Mouse (Mus musculus) forebrain, postnatal 0 days (tissue): Measurements from ENCODE around the gene Tspan15. TPM values are rescaled to one million over a fixed set of nuclear protein-coding genes. Genes with fewer than 3 reads are reported as not detected.

Experiments
- ATAC-seq: fragments of 200-750 bp; cut with Nextera tagmentation; 2 replicates; pipeline ENCODE4 v1.8.0; 2017; ENCODE audit warnings: mild to moderate bottlenecking, moderate library complexity
- DNase-seq: peaks from one replicate; pipeline ENCODE4 v3.0.0-alpha.2; 2015
- H3K27ac ChIP-seq: fragments of 300-500 bp; sonication (generic); 2 replicates; pipeline ENCODE4 v1.5.1; 2014; ENCODE audit warnings: low read depth, mild to moderate bottlenecking, antibody characterized with exemption, low read length, moderate library complexity, mixed read lengths
- H3K27me3 ChIP-seq: fragments of 300-500 bp; sonication (generic); 2 replicates; pipeline ENCODE4 v1.6.1; 2014; ENCODE audit warnings: mild to moderate bottlenecking, low read length, mixed read lengths; ENCODE audit not compliant: insufficient read depth
- H3K36me3 ChIP-seq: fragments of 300-500 bp; sonication (generic); 2 replicates; pipeline ENCODE4 v1.6.1; 2014; ENCODE audit warnings: mild to moderate bottlenecking, moderate library complexity; ENCODE audit not compliant: insufficient read depth
- H3K4me1 ChIP-seq: fragments of 300-500 bp; sonication (generic); 2 replicates; pipeline ENCODE4 v1.6.1; 2014; ENCODE audit warnings: antibody characterized with exemption; ENCODE audit not compliant: insufficient read depth
- H3K4me2 ChIP-seq: fragments of 300-500 bp; sonication (generic); 2 replicates; pipeline ENCODE4 v1.6.1; 2014; ENCODE audit warnings: low read depth, mild to moderate bottlenecking, moderate library complexity
- H3K4me3 ChIP-seq: fragments of 300-500 bp; sonication (generic); 2 replicates; pipeline ENCODE4 v1.5.1; 2014; ENCODE audit warnings: low read depth, low read length, mixed read lengths
- H3K9ac ChIP-seq: fragments of 300-500 bp; sonication (generic); 2 replicates; pipeline ENCODE4 v1.6.1; 2014; ENCODE audit warnings: mild to moderate bottlenecking
- H3K9me3 ChIP-seq: fragments of 300-500 bp; sonication (generic); 2 replicates; pipeline ENCODE4 v1.6.1; 2016; ENCODE audit warnings: low read length
- CTCF ChIP-seq: sonication (generic); IDR thresholded peaks from 2 replicates; pipeline ENCODE4 v1.5.1; 2016; ENCODE audit warnings: antibody characterized with exemption, control low read depth, low read depth
- WGBS: fragments of 180-500 bp; shearing (Covaris S2); extraction: QIAGEN DNeasy Blood & Tissue Kit; methylation state at CpG from one replicate; pipeline ENCODE4 v1.1.7; 2014; 5-methylcytosine and 5-hydroxymethylcytosine counted together
- polyA plus RNA-seq: library from polyadenylated mRNA; unstranded; fragments of >200 nt; fragmentation: Nextera tagmentation; extraction: Ambion mirVana; gene quantifications from 2 replicates; pipeline ENCODE4 v1.2.1, GENCODE M21; 2015
- total RNA-seq: library from RNA; depleted of rRNA; stranded (reverse); fragments of >200 nt; gene quantifications from 2 replicates; pipeline ENCODE4 v1.2.3, GENCODE M21; 2014

The Tspan15 gene
- total and polyA plus RNA-seq, 2 experiments from 2014 or later: 11.6 to 15.2 TPM

DNA sequence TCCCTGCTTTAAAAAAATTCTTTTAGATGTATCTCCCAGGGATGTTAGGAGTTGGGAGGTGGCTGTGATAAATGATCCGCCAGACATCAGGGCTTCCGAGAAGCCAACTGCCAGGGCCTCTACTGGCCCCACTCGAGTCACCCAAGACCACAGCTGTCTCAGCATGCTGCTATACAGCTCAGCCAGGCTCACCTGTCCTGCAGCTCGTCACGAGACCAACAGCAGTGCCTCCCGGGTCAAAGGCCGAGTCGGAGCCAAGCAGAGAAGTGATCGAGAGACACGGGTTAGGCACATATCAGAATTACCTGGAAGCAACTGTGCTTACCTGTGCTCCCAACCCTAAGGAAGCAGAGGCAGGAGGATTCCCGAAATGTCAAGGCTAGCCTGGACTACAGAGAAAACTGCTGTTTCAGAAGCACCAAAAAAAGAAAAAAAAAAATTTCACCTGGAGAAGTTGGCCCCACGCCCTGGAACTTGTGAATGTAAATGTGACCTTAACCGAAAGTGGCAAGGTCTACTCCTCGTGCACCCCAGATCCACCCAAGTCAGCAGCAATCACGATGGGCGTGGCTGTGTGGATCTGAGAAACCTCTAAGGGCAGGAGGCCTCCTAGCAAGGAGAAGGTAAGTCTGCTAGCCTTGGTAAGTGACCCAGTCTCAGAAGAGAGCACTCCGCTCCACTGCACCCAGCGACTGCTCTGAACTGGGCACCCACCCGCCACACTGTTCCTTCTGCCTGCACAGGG, 12.8 kb downstream of the Tspan15 start:
- WGBS: 89% methylated on average over 19 of the region's 19 CpGs

DNA sequence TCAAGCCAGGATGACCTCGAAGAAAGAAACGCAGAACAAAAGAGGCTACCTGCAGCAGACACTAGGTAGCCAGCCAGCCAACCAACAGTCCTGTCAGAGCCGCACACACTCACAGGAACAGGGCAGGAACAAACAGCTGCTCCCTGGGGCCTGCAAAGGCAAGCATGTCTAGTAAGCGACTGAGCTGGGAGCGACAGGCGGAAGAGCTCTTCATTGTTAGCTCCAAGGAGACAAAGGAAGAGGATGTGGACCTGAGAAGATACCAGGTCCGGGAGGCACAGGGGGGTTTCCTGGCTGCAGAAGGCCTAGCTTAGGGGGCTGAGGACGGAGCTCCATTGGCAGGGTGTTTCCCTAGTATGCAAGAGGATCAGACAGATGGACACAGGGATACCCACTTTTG, 13.9 kb downstream of the Tspan15 start:
- WGBS: 48% methylated on average over 8 of the region's 8 CpGs
- Histone ChIP-seq H3K4me1 (no peaks in the 10 kb centered on the region), H3K27me3 (no peaks in the 10 kb centered on the region), H3K9me3 (no peaks in the 10 kb centered on the region), H3K27ac (no peak overlapping the region), H3K9ac (no peak overlapping the region), H3K4me2 (no peak overlapping the region), H3K4me3 (no peak overlapping the region), H3K36me3 (no peaks in the 10 kb centered on the region)
- no peak for TF ChIP-seq CTCF
- DNase-seq (no peak), ATAC-seq (no peak)

More for the DNA sequence above, 12.8 kb downstream of the Tspan15 start:
- DNase-seq (no peak), ATAC-seq (no peak)
- Histone ChIP-seq H3K27ac (no peak overlapping the region), H3K9me3 (no peaks in the 10 kb centered on the region), H3K9ac (no peak overlapping the region), H3K36me3 (no peaks in the 10 kb centered on the region), H3K4me1 (no peaks in the 10 kb centered on the region), H3K4me3 (no peak overlapping the region), H3K27me3 (no peaks in the 10 kb centered on the region), H3K4me2 (no peak overlapping the region)
- TF ChIP-seq CTCF: no peak

DNA sequence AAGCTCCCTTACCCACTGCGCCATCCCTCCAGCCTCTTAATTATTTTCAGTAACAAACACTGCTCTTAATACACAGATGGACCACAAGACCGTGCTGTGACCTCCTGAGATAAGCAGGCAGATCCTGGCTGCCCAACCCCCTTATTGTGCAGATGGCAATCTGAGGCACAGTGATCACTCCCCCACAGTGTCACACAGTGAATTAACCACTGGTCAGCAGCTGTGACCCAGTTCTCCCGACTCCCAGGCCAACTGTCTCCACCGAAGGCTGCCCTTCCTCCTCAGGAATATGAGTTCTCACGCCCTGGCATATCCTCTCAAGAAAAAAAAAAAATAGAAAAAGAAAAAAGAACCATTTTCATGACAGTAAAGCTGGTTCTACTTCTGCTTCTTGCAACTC, 14.5 kb downstream of the Tspan15 start:
- Histone ChIP-seq H3K27ac (no peak overlapping the region), H3K4me3 (no peak overlapping the region), H3K4me1 (no peaks in the 10 kb centered on the region), H3K9ac (no peak overlapping the region), H3K36me3 (no peaks in the 10 kb centered on the region), H3K9me3 (no peaks in the 10 kb centered on the region), H3K27me3 (no peaks in the 10 kb centered on the region), H3K4me2 (no peak overlapping the region)
- no peak for TF ChIP-seq CTCF
- DNase-seq (no peak), ATAC-seq (no peak)
- WGBS: 61% methylated on average over 5 of the region's 5 CpGs

DNA sequence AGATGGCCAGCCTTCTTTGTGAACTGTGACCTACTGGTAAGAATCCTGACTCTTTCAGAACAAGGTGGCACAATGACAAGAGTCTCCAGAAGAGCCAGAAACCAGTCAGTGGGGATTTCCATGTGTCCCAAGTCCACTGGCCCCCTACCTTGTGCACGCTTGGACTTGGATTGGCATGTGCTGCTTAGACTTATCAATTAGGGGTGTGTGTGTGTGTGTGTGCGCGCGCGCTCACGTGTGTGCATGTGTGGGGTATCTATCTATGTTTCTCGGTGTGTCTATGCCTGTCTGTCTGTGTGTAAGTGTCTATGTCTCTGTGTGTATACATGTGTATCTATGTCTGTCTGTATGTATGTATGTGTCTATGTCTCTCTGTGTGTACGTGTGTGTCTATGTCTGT, 15.4 kb downstream of the Tspan15 start:
- H3K4me1 ChIP-seq: no peaks in the 10 kb centered on the region
- H3K36me3 ChIP-seq: no peaks in the 10 kb centered on the region
- ATAC-seq: no peak
- no peaks in the 10 kb centered on the region for H3K9me3 ChIP-seq
- no peak overlapping the region for H3K27ac ChIP-seq
- no peak for TF ChIP-seq CTCF
- no peak overlapping the region for H3K4me3 ChIP-seq
- H3K27me3 ChIP-seq: no peaks in the 10 kb centered on the region
- no peak for DNase-seq
- 97% methylated on average over 8 of the region's 8 CpGs for WGBS
- H3K9ac ChIP-seq: no peak overlapping the region
- H3K4me2 ChIP-seq: no peak overlapping the region

DNA sequence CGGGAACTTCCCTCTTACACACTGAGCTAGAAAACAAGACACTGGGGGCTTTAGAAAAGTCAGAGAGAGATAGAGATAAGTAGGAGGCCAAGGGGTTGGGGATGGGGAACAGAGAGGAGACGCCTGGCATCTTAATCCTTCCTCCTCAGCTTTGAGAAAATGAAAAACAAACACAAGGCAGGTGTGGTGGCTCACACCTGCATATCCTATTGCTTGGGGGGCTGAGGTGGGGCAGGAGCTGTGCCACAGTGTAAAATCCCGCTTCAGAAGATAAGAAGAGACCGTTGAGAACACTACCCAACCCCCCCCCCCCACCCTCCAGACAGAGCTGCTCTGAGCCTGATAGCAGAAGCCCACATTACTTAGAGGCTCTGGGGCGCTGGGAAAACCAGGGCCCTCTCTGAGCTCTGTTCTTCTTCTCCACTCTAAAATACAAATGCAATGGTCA, 15.9 kb downstream of the Tspan15 start:
- Histone ChIP-seq H3K36me3 (no peaks in the 10 kb centered on the region), H3K9ac (no peak overlapping the region), H3K4me3 (no peak overlapping the region), H3K27me3 (no peaks in the 10 kb centered on the region), H3K27ac (no peak overlapping the region), H3K9me3 (no peaks in the 10 kb centered on the region), H3K4me2 (no peak overlapping the region), H3K4me1 (no peaks in the 10 kb centered on the region)
- no peak for ATAC-seq
- no peak for TF ChIP-seq CTCF
- WGBS: 65% methylated on average over 5 of the region's 5 CpGs
- no peak for DNase-seq

DNA sequence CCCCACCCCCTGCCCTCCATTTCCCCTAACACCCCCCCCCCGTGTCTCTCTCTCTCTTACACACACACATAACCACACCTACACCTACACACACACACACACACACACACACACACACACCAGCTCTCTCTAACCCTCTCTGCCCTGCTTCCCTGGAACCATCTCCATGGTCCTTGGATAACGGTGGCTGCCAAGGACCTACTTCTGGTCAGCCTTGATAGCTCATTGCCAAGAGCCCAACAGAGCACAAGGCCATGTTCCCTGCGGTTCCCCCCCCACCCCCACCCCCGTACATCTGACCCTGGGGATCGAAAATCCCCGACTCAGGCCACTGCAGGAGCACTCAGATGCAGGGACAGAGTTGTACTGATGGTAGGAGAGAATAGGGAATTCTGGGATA, 19.7 kb downstream of the Tspan15 start:
- DNase-seq (no peak), ATAC-seq (no peak)
- no peak overlapping the region for H3K27ac ChIP-seq
- H3K9ac ChIP-seq: no peak overlapping the region
- no peaks in the 10 kb centered on the region for H3K4me1 ChIP-seq
- no peaks in the 10 kb centered on the region for H3K36me3 ChIP-seq
- no peaks in the 10 kb centered on the region for H3K9me3 ChIP-seq
- WGBS: 71% methylated on average over 6 of the region's 6 CpGs
- no peaks in the 10 kb centered on the region for H3K27me3 ChIP-seq
- no peak overlapping the region for H3K4me2 ChIP-seq
- TF ChIP-seq CTCF: no peak
- no peak overlapping the region for H3K4me3 ChIP-seq

DNA sequence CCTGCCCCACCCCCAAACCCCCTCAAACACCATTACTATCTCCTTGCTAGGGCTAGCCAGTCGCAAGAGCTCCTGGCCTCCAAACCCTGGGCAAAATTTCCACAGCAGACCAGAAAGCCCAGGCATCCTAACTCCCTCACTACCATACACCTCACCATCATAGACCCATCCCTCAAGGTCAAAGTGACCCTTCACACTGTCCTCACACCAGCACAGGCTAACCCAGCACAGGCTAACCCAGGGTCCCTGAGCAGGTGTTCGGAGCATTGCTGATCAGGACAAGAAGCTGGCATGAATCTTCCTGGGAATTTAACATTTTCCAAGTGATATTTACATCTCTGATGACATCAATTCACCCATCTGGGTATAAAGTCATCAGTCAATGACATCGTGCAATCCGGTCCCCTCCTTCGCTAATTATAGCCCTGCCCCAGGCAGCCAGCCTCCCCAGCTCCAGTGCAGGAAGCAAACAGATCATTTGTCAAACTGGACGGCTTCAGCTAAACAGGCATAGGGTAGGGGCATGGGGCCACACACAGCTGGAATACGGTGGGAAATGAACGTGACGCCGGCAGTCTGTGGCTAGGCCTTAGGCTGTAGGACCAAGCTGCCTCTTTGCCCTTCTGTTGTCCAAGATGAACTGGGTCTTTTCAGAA, 22.7 kb downstream of the Tspan15 start:
- ATAC-seq: no peak

More for the DNA sequence above, 22.7 kb downstream of the Tspan15 start:
- Histone ChIP-seq H3K9me3 (no peaks in the 10 kb centered on the region), H3K9ac (no peak overlapping the region), H3K4me2 (no peak overlapping the region), H3K27ac (no peak overlapping the region), H3K4me3 (no peak overlapping the region), H3K36me3 (no peaks in the 10 kb centered on the region), H3K27me3 (no peaks in the 10 kb centered on the region), H3K4me1 (no peaks in the 10 kb centered on the region)
- no peak for TF ChIP-seq CTCF
- WGBS: 80% methylated on average over 10 of the region's 10 CpGs
- DNase-seq: no peak
